Mouse (Mus musculus) kidney, postnatal 10 days (tissue): ENCODE results near the gene Hoxa4.

ENCODE experiments used
- DNase-seq: peaks from one replicate; pipeline ENCODE4 v3.0.0; 2021; ENCODE audit warnings: mixed read lengths

Gene Hoxa4

DNA sequence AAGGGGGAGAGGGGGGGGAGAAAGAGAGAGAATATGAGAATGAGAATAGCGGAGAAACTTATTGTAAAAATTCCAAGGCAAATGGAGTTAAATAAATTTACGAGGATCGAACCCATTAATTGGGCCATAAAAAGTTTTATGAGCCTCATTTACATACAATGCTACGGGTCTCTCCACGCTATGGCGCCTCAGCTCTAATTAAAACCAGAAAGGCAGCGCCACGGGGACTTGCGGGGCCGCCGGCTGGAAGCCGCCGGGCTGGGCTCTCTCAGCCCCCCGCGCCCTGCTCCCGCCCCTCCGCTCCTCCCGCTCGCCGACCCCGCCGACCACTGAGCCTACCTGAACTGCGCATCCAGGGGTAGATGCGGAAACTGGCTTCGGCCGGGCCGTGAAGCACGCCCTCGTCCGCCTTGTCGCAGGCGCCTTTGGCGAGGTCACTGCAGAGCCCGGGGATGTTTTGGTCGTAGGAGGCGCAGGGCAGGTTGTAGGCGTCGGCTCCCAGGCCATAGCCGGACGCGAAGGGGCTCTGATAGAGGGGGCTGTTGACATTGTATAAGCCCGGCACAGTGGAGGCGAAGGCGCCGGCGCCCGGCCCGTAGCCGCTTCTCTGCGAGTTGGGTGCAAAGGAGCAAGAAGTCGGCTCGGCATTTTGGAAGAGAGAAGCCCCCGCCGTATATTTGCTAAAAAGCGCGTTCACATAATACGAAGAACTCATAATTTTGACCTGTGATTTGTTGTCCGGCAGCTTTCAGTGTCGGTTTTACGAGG, 25.3 kb upstream of the Hoxa4 start:
- peak; percentile 73 for DNase-seq

DNA sequence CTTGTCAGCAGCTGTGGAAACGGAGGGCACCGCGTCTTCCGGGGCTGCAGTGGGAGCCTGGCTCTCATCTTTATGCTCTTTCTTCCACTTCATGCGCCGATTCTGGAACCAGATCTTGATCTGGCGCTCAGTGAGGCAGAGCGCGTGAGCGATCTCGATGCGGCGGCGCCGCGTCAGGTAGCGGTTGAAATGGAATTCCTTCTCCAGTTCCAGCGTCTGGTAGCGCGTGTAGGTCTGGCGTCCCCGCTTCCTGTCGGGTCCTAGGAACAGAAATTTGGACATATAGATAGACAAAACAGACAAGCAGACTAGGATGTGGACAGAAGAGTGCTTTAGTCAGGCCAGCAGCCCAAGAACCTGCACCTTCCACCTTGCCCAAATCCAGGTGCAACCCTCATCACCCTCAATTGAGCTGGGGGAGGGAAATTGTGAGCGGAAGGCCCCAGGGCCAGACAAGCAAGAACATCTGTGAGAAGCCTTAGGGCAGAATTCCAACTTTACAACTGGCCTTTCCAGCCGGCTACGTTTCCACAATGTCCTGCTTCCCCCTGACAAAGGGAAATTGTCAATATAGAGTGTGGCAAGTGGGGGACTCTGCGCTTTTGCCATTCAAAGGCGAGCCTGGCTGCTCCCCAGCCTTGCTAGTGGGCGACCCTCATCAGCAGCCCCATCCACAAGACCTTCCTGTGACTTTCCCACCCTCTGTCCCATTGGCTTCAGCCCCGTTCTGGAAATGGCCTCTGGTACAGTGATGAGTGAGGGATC, 24.4 kb upstream of the Hoxa4 start:
- DNase-seq, result peak; percentile 66

DNA sequence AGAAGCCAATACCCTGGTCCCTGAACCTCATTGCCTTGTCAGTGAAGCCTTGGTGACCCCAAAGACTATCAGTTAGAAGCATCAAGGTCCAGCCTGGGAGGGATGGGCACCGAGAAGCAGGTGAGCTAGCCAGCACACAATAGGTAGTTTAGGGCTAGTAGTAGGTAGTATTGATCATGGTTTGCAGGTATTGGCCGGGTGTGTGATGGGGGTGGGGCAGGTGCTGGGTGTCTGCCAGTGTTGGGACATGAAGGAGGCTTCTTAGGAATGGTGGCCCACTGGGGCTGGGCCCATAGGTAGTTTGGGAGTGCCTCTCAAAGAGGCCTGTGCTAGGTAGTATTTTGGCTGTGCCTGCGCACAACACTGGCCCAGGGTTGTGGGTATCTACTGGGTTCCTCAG, 23.5 kb upstream of the Hoxa4 start:
- peak; percentile 39 for DNase-seq

DNA sequence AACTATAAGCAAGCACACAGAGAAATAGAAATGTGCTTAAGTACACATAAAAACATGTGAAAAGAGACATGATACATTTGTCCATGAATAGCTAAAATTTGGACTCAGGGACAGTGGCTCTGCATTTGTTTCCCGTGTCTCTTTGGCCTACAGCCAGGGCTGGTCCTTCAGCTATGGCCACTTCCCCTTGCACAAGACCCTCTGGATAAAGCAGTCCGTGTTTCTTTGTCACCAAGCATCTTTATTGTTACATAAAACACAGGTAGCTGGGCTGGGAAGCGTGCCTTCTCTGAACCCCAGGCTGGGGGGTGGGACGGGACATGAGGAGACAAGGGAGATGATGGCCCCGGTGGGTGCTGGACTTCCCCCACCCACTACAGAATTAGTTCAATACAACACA, 22.7 kb upstream of the Hoxa4 start:
- DNase-seq, result peak; percentile 60

DNA sequence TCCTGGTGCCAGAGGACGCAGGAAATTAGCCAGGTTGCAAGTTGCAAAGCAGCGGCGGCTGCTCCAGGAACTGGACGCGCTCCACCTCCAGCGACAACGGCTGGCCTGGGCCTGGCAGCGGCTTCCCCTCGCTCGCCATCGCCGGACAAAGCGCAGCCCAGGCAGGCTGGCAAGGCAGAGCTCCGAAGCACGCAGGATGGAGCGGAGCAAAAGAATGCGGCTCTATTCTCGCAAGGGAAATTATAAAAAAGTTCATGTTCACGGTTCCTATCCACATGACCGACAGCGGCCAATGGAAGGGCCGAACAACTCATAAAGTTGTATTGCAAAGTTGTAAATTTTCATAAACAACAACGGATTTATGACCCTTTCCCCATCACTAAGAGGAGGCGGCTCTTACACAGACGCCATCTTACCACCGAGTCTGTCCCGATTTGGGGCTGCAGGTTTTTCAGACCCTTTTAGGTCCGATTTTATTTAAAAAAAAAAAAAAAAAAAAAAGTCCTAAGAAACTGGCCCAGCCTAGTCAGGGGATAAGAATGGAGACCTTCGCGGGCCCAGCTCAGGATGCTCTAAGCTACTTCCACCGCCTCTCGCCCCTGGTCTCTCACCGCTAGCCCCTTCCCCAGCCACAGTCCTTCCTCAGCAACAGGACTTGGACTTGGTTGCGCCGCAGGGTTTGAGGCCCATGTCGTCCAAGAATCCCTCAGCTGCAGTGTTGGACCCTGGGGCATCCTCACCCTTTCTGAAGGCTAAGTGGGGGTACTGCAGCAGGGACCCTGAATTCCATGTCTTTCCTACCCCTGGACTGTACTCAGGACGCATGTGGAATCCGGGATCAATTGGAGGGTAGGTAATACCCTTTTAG, 21.8 kb upstream of the Hoxa4 start, which contains the start of the genes Hoxa3 and Gm28308:
TSS of gene Hoxa3 (minus strand) at position 218 of the 868 bp plus-strand sequence.
TSS of gene Gm28308 (minus strand) at position 221 of the 868 bp plus-strand sequence.
- DNase-seq, result peak; percentile 89

DNA sequence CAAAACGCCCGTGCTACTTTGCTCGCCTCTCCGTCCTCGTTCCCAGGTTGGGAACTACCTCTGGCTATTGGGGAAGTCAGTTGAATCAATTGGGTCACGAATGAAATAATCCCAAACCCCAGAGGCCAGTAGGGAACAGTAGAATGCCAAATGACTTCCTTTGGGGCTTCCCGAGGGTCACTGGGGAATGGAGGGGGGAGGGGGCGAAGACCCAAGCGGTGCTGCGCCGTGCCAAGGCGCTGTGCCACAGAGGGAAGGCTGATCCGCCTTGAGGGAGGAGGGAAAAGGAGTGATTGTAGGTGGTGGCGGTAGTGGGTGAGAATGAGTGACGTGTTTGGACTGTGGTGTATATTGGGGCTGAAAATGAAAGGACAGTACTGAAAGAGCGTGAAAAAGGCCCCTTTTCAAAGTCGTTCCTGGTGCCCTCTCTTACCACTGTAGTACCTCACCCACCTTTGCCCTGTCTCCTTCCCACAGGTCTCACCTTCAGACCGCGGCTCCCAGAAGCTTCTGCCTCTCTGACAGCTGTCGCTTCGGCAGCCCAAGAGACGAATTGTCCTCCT, 21.1 kb upstream of the Hoxa4 start:
- DNase-seq, result peak; percentile 79

DNA sequence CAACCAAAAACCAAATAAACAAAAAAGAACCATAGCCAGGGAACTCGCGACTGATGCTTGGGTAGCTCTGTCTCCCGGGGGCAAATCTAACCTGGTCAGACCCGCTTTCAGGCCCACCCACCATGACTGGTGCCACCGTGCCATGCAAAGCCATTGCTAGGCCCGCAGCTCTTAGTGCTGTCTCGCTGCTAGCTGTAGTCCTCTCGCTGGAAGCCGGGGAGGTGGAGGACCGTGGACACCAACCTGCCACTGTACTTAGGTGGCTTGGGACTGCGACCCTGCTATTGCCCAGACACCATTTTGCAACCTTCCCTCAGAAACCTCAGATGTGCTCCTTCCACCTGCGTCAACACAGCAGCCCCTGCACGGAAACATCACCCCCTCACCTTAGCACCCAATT, 20.4 kb upstream of the Hoxa4 start:
- DNase-seq, result peak; percentile 59

DNA sequence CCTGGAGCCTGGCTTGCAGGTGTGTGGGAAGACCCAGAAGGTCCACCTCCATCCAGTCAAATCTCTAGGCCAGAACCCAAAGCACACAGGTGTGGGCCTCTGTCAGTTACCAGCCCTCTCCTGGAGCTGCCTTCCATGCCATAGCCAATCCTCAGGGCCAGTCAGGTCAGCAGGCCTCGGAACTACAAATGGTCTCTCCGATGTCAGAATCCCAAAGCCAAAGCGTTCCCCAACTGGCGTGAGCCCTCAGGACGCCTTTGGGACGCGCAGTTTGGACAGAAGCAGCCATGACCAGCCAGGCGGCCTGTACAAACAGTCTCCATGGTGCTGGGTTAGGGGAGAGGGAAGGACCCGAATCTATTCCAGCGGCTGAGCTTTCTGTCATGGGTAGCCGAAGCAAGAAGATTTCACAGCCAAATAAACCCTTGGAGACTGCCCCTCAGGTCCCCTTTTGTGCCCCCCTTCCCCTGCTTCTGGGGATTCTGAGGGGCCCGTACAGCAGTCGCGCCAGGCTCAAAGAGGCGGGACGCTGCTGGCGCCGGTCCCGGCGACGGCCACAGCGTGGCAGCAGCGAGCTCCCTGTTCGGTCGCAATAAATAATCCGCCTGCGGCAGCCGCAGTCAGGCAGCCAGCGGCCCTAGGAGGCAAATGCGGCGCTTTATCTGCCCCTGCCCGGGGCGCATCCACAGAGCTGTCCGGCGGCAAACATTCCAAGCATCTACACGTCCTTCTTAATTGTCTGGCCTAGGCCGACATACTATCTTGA, 19.8 kb upstream of the Hoxa4 start:
- DNase-seq, result peak; percentile 94

DNA sequence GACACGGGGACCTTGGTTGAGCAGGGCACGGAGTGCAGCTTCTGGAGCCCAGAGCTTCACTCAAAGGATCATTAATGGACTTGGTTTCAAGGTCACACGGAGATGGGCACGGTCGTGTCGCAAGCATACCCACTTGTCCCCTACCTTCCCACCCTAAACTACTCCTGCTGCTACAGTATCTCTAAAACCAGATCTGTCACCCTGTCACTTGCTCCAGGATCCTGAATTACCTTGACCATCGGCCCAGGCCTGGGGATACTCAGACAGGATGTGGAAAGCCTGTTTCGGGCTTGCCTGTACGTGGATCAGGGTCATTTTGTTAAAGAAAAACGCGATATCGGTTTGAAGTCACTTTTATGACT, 18.1 kb upstream of the Hoxa4 start:
- no peak for DNase-seq

DNA sequence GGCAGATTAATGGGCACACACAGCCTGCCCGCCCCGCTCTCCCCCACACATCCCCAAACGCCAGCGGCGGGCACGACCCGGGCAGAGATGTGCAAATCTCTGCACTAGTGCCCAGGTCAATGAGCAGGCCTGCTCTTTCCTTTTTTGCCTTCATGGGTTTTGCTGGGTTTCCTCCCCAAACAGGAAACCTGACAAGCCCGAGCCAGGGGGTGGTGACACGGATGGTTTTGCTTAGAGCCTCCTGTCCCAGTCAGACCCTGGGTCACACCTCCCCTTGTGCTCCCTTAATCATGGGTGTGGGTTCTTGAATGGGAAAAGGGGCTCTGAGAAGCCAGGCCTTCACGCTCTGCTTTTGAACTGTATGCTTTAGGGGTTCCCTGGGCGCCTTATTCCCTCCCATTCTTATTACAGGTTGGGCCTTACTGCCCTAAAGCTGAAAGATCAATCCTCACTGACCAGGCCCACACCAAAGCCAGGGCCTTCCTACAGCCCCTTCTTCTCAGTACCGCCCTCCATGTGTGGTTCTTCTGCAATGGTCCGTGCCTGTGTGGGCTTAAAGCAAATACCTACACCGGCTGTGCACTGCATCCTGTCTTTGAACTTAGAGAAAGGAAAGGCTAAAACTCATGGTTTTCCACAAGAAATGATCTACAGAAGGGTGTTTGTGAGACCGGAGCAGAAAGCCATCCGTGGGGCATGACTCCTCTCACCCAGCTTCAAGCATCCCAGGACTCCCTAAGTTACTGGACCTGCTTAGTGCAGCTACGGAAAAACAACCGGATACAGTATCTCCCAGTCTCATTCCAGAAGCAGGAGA, 17.5 kb upstream of the Hoxa4 start:
- DNase-seq, result peak; percentile 35

DNA sequence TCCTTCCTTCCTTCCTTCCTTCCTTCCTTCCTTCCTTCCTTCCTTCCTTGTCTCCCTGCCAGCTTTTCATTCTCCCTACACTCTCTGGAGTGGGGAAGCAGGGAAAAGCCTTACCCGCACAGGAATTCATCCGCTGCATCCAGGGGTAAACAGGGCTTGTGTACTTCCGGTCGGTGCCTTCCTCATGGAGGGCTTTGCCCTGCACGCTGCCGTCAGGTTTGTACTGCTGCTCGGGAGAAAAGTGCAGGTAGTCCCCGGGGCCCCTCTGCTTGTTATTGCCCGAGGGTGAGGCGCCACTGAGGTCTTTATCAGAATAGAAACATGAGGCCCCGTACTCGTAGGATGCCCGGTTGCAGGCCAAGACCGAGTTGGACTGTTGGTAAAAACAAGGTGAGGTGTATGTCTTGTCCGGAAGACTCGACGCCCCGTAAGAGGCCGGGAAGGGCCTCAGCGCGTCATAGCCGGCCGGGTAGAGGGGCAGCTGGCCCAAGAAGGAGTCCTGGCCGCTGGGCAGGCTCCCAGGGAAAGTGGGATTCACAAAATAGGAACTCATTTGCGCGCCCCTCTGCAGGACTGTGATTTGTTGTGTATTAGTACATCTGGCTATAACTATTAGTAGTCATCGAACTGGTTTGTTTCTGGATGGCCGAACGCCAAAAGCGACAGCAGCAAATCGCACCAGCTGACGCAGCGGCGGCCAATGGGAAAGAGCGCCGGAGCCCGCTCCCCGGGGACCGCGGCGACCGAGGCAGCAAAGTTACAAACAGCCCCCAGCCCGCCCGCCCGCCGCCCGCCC, 16.7 kb upstream of the Hoxa4 start, which contains the start of gene Hoxa6:
TSS of gene Hoxa6 (minus strand) at position 651 of the 796 bp plus-strand sequence.
- peak; percentile 89 for DNase-seq

DNA sequence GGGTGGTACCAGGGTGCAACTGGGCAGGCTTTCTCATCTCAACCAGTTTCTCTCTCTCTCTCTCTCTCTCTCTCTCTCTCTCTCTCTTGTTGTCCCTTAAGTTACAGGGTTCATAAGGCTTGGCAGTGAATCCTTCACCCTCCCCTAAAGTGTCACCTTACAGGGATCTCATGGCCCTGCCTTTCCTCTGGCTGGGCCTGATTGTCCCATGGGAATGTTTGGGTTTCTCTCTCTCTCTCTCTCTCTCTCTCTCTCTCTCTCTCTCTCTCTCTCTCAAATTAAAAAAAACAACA, 16.1 kb upstream of the Hoxa4 start:
- no peak for DNase-seq

DNA sequence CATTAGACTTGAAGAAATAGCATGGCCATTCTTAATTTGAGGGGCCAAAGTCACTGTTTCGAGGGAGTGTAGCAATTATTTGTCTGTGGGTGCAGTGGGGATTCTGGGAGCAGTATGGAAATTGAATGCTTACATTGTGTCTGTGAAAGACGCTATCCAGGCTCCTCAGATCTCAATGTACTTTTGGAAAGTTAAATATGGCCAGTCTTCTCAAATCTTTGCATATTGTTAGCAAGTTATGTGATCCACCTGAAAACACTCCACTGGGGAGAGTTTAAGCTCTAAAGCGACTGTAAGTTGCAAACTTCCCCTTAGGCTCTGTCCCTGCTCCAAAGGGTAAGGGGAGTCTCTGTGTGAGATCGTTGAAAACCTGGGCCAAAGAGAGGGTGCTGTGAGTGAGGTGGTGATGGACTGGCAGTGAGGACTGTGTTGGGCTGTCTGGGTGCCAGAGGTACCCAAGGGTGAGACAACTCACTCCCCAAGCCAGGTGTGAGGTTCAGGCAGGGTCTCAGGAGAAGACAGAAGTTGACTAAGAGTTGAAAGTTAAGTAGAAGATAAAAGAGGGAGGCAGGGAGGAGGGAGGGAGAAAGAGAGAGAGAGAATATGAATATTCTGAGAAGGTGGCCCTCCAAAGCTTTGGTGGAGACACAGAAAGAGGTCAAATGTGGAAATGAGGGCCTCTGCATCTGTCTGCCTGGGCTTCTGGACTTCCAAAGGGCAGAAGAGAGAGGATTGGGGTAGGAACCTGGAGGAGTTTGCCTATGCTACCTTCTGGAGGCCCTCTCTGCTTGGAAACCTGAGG, 15.5 kb upstream of the Hoxa4 start:
- peak; percentile 20 for DNase-seq

DNA sequence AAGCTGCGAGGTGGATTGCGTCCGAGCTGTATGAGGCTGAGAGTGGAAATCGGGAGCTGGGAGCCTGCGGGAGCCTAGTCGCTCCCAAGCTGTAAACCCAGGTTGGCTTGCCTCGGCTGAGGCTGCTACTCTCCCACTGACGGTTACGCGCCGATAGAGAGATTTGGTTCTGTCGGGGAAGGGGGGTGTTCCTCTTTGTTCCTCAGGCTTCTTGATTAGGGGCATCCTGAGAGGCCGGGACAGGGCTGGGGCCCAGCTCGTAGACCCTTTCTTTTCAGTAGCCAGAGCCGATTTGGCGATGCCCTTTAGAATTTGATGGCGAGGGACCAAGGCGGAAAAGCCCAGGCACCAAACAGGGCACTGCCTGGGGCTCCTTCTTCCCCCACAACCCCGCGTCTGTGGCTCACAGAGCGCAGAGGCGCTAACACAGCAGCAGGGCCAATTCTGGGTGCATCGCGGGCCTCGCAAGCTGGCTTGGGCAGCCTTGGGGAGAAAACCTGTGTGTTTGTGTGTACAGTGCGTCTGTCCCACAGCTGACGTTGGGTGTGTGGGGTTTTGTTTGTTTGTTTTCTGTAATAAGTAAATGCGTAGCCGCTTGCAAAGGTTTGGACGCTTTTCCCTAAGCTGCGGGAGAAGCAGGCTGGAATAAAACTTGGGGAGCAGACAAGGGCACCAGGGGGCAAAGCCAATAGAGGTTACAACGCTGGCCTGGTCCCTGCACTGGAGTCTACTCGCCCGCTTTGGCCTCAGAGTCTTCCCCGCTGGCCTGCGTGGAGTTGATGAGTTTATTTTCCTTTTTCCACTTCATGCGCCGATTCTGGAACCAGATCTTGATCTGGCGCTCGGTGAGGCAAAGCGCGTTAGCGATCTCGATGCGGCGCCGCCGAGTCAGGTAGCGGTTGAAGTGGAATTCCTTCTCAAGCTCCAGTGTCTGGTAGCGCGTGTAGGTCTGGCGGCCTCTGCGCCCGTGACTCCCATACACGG, 14.4 kb upstream of the Hoxa4 start:
- DNase-seq, result peak; percentile 56

DNA sequence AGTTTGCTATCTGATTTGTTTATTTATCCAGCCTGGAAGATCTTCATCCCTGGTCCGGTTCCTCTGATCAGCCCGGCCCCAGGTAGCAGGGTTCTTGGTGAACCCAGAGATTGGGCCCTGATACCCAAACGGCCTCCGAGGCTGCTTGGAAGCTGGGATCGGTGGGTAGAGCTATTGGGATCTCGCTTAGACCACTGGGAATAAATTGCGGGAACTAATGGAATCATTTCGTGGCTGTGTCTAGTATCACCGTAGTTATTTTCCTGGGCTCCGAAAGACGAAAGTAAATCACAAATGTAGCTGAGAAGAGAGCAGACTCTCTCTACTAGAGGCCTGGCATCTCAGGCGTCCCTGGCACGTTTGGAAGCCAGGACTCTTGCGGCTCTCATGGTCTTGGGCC, 13.7 kb upstream of the Hoxa4 start:
- DNase-seq, result peak; percentile 32

DNA sequence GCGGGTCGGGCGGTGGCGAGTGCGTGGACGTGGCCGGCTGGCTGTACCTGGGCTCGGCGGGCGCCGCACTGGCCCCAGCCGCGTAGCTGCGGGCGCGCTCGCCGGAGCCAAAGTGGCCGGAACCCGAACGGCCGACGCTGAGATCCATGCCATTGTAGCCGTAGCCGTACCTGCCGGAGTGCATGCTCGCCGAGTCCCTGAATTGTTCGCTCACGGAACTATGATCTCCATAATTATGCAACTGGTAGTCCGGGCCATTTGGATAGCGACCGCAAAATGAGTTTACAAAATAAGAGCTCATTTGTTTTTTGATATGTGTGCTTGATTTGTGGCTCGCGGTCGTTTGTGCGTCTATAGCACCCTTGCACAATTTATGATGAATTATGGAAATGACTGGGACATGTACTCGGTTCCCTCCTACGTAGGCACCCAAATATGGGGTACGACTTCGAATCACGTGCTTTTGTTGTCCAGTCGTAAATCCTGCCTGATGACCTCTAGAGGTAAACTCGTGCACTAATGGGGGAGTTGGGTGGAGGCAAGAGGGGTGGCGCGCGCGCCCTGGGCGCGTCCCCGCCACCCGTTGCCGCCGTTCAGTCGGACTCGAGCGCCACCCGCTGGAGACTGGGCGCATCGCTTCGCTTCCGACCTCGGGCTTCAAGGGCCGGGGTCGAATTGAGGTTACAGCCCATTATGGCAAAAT, 12.6 kb upstream of the Hoxa4 start, which contains the start of gene Hoxa5:
TSS of gene Hoxa5 (minus strand) at position 538 of the 703 bp plus-strand sequence.
- DNase-seq, result peak; percentile 96

DNA sequence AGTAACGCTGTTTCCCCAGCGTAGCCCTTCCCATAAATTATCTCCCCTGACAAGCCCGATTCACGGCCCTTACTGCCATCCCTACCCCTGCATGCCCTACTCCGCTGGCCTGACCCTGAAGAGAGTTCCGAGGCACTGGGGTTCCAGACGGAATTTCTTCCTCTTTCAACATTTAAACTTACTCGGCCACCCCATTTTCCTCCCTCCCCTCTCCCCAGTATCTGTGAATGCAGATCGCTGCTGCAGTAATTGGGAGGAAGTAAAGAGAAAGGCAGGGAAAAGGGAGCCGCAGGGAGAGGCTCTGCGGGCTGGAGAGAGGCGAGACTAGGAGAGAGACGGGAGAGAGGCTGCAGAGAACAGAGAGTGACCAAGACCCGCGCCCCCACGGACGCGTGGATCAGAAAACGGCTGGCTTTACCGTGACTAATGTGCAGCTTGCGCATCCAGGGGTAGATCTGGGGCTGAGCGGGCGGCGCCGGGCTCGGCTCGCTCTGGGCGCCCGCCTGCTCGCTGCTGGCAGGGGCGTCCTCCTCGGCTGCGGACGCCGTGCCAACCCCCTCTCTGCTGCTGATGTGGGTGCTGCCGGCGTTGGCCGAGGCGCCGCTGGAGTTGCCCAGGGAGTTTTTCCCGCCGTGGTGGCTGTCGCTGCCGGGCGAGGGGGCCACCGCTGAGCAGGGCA, 12.0 kb upstream of the Hoxa4 start:
- DNase-seq, result peak; percentile 64
